Mouse (Mus musculus): ENCODE measurements around the gene Xkr7. TPM values are rescaled to one million over a fixed set of nuclear protein-coding genes. Genes with fewer than 3 reads are reported as not detected.
A peak's percentile ranks its signal among the peaks of the same experiment; 100 is the strongest.

The Xkr7 gene
- total RNA-seq, 2 experiments from 2014 or later = 0.37 TPM; not detected in 1

GRCm38 (mm10) chr2:153030422-153030821 is 1.2 kb upstream of the Xkr7 start:
- intact Hi-C loops (cut with DNase I; ENCODE audit: low total_unique reads) = no loop called here
- DNase-seq = no peak

GRCm38 (mm10) chr2:153032083-153032842 is 611 bp downstream of the Xkr7 start:
- intact Hi-C loops (cut with DNase I; ENCODE audit: low total_unique reads) = no loop called here
- peak; percentile 81 for DNase-seq

GRCm38 (mm10) chr2:153032973-153033372 is 1.3 kb downstream of the Xkr7 start:
- intact Hi-C loops (cut with DNase I; ENCODE audit: low total_unique reads) = no loop called here
- no peak for DNase-seq

- intact Hi-C loops (cut with DNase I; ENCODE audit: low total_unique reads) = no loop called here
- DNase-seq = no peak
Observed at GRCm38 (mm10) chr2:153033545-153034230, 2.0 kb downstream of the Xkr7 start.

- intact Hi-C loops (cut with DNase I; ENCODE audit: low total_unique reads) = no loop called here
- DNase-seq = no peak
Observed at GRCm38 (mm10) chr2:153036690-153037089, 5.0 kb downstream of the Xkr7 start.

- intact Hi-C loops (cut with DNase I; ENCODE audit: low total_unique reads) = no loop called here
- no peak for DNase-seq
Observed at GRCm38 (mm10) chr2:153043886-153044285, 12.2 kb downstream of the Xkr7 start.

- intact Hi-C loops (cut with DNase I; ENCODE audit: low total_unique reads) = no loop called here
Observed at GRCm38 (mm10) chr2:153045884-153046299, 14.2 kb downstream of the Xkr7 start.

GRCm38 (mm10) chr2:153047828-153048465 is 16.3 kb downstream of the Xkr7 start:
- no peak for DNase-seq
- intact Hi-C loops (cut with DNase I; ENCODE audit: low total_unique reads) = no loop called here

More at GRCm38 (mm10) chr2:153045884-153046299, 14.2 kb downstream of the Xkr7 start:
- DNase-seq = no peak

GRCm38 (mm10) chr2:153049288-153049996 is 17.8 kb downstream of the Xkr7 start:
- intact Hi-C loops (cut with DNase I; ENCODE audit: low total_unique reads) = no loop called here
- no peak for DNase-seq

GRCm38 (mm10) chr2:153049997-153050358 is 18.3 kb downstream of the Xkr7 start:
- DNase-seq = no peak
- intact Hi-C loops (cut with DNase I; ENCODE audit: low total_unique reads) = loop anchor here (5.0 kb wide), 1 partner anchor 97 kb away; no protein-coding TSS in a partner anchor

- intact Hi-C loops (cut with DNase I; ENCODE audit: low total_unique reads) = loop anchor here (5.0 kb wide), 1 partner anchor 96 kb away; no protein-coding TSS in a partner anchor
- DNase-seq = no peak
Observed at GRCm38 (mm10) chr2:153051095-153051494, 19.4 kb downstream of the Xkr7 start.

- intact Hi-C loops (cut with DNase I; ENCODE audit: low total_unique reads) = loop anchor here (5.0 kb wide), 1 partner anchor 96 kb away; no protein-coding TSS in a partner anchor
- DNase-seq = no peak
Observed at GRCm38 (mm10) chr2:153051537-153051936, 19.9 kb downstream of the Xkr7 start.

GRCm38 (mm10) chr2:153052700-153053351 is 21.2 kb downstream of the Xkr7 start:
- no peak for DNase-seq
- intact Hi-C loops (cut with DNase I; ENCODE audit: low total_unique reads) = loop anchor here (5.0 kb wide), 1 partner anchor 94 kb away; no protein-coding TSS in a partner anchor

GRCm38 (mm10) chr2:153053896-153054295 is 22.2 kb downstream of the Xkr7 start:
- intact Hi-C loops (cut with DNase I; ENCODE audit: low total_unique reads) = loop anchor here (5.0 kb wide), 1 partner anchor 93 kb away; no protein-coding TSS in a partner anchor
- no peak for DNase-seq

GRCm38 (mm10) chr2:153055270-153055920 is 23.7 kb downstream of the Xkr7 start:
- no peak for DNase-seq
- intact Hi-C loops (cut with DNase I; ENCODE audit: low total_unique reads) = no loop called here

GRCm38 (mm10) chr2:153058365-153058764 is 26.7 kb downstream of the Xkr7 start:
- intact Hi-C loops (cut with DNase I; ENCODE audit: low total_unique reads) = no loop called here
- no peak for DNase-seq

- intact Hi-C loops (cut with DNase I; ENCODE audit: low total_unique reads) = no loop called here
- DNase-seq = no peak
Observed at GRCm38 (mm10) chr2:153060216-153060615, 28.6 kb downstream of the Xkr7 start.

- no peak for DNase-seq
- intact Hi-C loops (cut with DNase I; ENCODE audit: low total_unique reads) = no loop called here
Observed at GRCm38 (mm10) chr2:153063394-153063793, 31.7 kb downstream of the Xkr7 start.

Data from gastrocnemius, postnatal 14 days (tissue).